Mouse (Mus musculus): ENCODE measurements around the gene Bmp15.

Gene Bmp15

GRCm38 (mm10) chrX:6320621-6321020, at the start of gene Bmp15:
Gene Bmp15, minus strand, starts transcription at chrX:6320721.
- in situ Hi-C loops (cut with MboI): no loop called here

GRCm38 (mm10) chrX:6368822-6369221, 48.3 kb upstream of the Bmp15 start:
- in situ Hi-C loops (cut with MboI): no loop called here

- in situ Hi-C loops (cut with MboI): no loop called here
Measured at GRCm38 (mm10) chrX:6357503-6358114, 37.1 kb upstream of the Bmp15 start.

- in situ Hi-C loops (cut with MboI): no loop called here
Measured at GRCm38 (mm10) chrX:6356876-6357275, 36.4 kb upstream of the Bmp15 start.

- in situ Hi-C loops (cut with MboI): no loop called here
Measured at GRCm38 (mm10) chrX:6345273-6345959, 24.9 kb upstream of the Bmp15 start.

GRCm38 (mm10) chrX:6324056-6324455, 3.5 kb upstream of the Bmp15 start:
- in situ Hi-C loops (cut with MboI): no loop called here

GRCm38 (mm10) chrX:6317747-6318146, 2.8 kb downstream of the Bmp15 start:
- in situ Hi-C loops (cut with MboI): no loop called here

All from mature B cell (primary cell).